Mouse (Mus musculus): ENCODE results near the gene Prrt3. TPM values are rescaled to one million over a fixed set of nuclear protein-coding genes. Genes with fewer than 3 reads are reported as not detected.

Prrt3 gene
- polyA plus RNA-seq, 1 experiment from 2014 or later: 14.2 TPM

- Histone ChIP-seq H3K4me3 (ENCODE audit: low read length) (no peak overlapping the region), H3K27ac (ENCODE audit: low read depth, low read length) (no peak overlapping the region), H3K9me3 (ENCODE audit: control insufficient read depth, low read length) (no peaks in the 10 kb centered on the region), H3K4me2 (ENCODE audit: low read length) (no peak overlapping the region), H3K36me3 (ENCODE audit: control insufficient read depth, insufficient read depth, low read length) (no peaks in the 10 kb centered on the region), H3K9ac (ENCODE audit: low read depth, low read length) (no peak overlapping the region), H3K4me1 (ENCODE audit: control insufficient read depth, insufficient read depth, low read depth, low read length) (peaks cover 23% of the 10 kb centered on the region), H3K27me3 (replicated peaks; ENCODE audit: control insufficient read depth, insufficient read depth, low read length) (no peaks in the 10 kb centered on the region)
- no peak for ATAC-seq
- WGBS: 68% methylated on average over 18 of the region's 18 CpGs
Measured at GRCm38 (mm10) chr6:113480555-113481373, 21.0 kb downstream of the Prrt3 start.

GRCm38 (mm10) chr6:113478906-113479305 is 22.8 kb downstream of the Prrt3 start:
- ATAC-seq: no peak
- 77% methylated on average over 10 of the region's 10 CpGs for WGBS

GRCm38 (mm10) chr6:113477353-113477752 is 24.4 kb downstream of the Prrt3 start:
- Histone ChIP-seq H3K4me1 (ENCODE audit: control insufficient read depth, insufficient read depth, low read depth, low read length) (peaks cover 2% of the 10 kb centered on the region), H3K27ac (ENCODE audit: low read depth, low read length) (no peak overlapping the region), H3K36me3 (ENCODE audit: control insufficient read depth, insufficient read depth, low read length) (no peaks in the 10 kb centered on the region), H3K4me3 (ENCODE audit: low read length) (no peak overlapping the region), H3K9me3 (ENCODE audit: control insufficient read depth, low read length) (no peaks in the 10 kb centered on the region), H3K4me2 (ENCODE audit: low read length) (no peak overlapping the region), H3K9ac (ENCODE audit: low read depth, low read length) (no peak overlapping the region), H3K27me3 (replicated peaks; ENCODE audit: control insufficient read depth, insufficient read depth, low read length) (no peaks in the 10 kb centered on the region)
- ATAC-seq: no peak
- 41% methylated on average over 7 of the region's 7 CpGs for WGBS

More at GRCm38 (mm10) chr6:113478906-113479305, 22.8 kb downstream of the Prrt3 start:
- H3K36me3 ChIP-seq (ENCODE audit: control insufficient read depth, insufficient read depth, low read length): no peaks in the 10 kb centered on the region
- no peaks in the 10 kb centered on the region for H3K9me3 ChIP-seq (ENCODE audit: control insufficient read depth, low read length)
- no peaks in the 10 kb centered on the region for H3K27me3 ChIP-seq (replicated peaks; ENCODE audit: control insufficient read depth, insufficient read depth, low read length)
- H3K4me3 ChIP-seq (ENCODE audit: low read length): no peak overlapping the region
- H3K27ac ChIP-seq (ENCODE audit: low read depth, low read length): no peak overlapping the region
- H3K4me2 ChIP-seq (ENCODE audit: low read length): no peak overlapping the region
- peaks cover 4% of the 10 kb centered on the region for H3K4me1 ChIP-seq (ENCODE audit: control insufficient read depth, insufficient read depth, low read depth, low read length)
- no peak overlapping the region for H3K9ac ChIP-seq (ENCODE audit: low read depth, low read length)

DNA sequence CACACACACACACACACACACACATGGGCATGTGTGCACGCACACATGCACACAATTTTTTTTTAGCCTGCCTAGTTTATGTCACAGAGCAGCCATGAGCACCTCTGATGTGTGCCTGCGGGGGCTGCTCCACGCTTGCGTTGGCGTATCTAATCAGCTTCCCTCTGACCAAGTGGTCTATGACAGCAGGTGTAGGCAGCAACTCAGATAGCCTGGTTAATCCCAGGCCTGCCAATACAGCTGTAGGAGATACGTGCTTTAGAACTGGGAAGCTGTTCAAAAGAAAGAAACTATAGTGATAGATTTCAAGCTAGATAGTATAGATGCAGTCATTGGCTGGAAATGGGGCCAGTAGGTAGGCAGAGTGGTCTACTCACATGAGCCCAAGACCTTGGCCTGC is 28.0 kb downstream of the Prrt3 start:
- Histone ChIP-seq H3K9ac (ENCODE audit: low read depth, low read length) (no peak overlapping the region), H3K4me1 (ENCODE audit: control insufficient read depth, insufficient read depth, low read depth, low read length) (peaks cover 9% of the 10 kb centered on the region; the same call in 1 of the 2 replicates), H3K27ac (ENCODE audit: low read depth, low read length) (no peak overlapping the region), H3K4me2 (ENCODE audit: low read length) (no peak overlapping the region), H3K4me3 (ENCODE audit: low read length) (no peak overlapping the region), H3K27me3 (replicated peaks; ENCODE audit: control insufficient read depth, insufficient read depth, low read length) (peaks cover 16% of the 10 kb centered on the region), H3K9me3 (ENCODE audit: control insufficient read depth, low read length) (no peaks in the 10 kb centered on the region), H3K36me3 (ENCODE audit: control insufficient read depth, insufficient read depth, low read length) (no peaks in the 10 kb centered on the region)
- 82% methylated on average over 6 of the region's 6 CpGs for WGBS
- no peak for ATAC-seq

DNA sequence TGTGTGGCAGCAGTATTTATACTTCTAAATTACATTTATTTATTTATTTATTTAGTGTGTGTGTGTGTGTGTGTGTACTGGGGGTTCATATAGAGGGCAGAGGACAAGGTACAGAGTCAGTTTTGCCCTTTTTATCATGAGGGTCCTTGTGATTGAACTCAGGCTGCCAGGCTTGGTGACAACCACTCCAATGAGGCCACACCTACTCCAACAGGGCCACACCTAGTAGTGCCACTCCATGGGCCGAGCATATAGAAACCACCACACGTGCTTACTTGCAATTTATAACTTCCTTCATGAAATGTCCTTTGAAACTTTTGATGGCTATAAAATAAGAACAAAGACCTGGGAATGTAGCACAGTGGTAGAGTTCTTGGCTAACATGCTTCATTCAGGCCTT is 28.5 kb downstream of the Prrt3 start:
- Histone ChIP-seq H3K4me3 (ENCODE audit: low read length) (no peak overlapping the region), H3K9me3 (ENCODE audit: control insufficient read depth, low read length) (no peaks in the 10 kb centered on the region), H3K9ac (ENCODE audit: low read depth, low read length) (no peak overlapping the region), H3K27me3 (replicated peaks; ENCODE audit: control insufficient read depth, insufficient read depth, low read length) (peaks cover 16% of the 10 kb centered on the region), H3K27ac (ENCODE audit: low read depth, low read length) (no peak overlapping the region), H3K36me3 (ENCODE audit: control insufficient read depth, insufficient read depth, low read length) (no peaks in the 10 kb centered on the region), H3K4me2 (ENCODE audit: low read length) (no peak overlapping the region), H3K4me1 (ENCODE audit: control insufficient read depth, insufficient read depth, low read depth, low read length) (peaks cover 9% of the 10 kb centered on the region; the same call in 1 of the 2 replicates)
- no peak for ATAC-seq
- 79% methylated on average over 2 of the region's 2 CpGs for WGBS

- Histone ChIP-seq H3K9me3 (ENCODE audit: control insufficient read depth, low read length) (no peaks in the 10 kb centered on the region), H3K4me2 (ENCODE audit: low read length) (no peak overlapping the region), H3K27ac (ENCODE audit: low read depth, low read length) (no peak overlapping the region), H3K4me3 (ENCODE audit: low read length) (no peak overlapping the region), H3K4me1 (ENCODE audit: control insufficient read depth, insufficient read depth, low read depth, low read length) (peaks cover 9% of the 10 kb centered on the region; the same call in 1 of the 2 replicates), H3K9ac (ENCODE audit: low read depth, low read length) (no peak overlapping the region), H3K36me3 (ENCODE audit: control insufficient read depth, insufficient read depth, low read length) (no peaks in the 10 kb centered on the region), H3K27me3 (replicated peaks; ENCODE audit: control insufficient read depth, insufficient read depth, low read length) (peaks cover 16% of the 10 kb centered on the region)
- WGBS: 67% methylated on average over 10 of the region's 10 CpGs
- ATAC-seq: no peak
Measured at GRCm38 (mm10) chr6:113472061-113472460, 29.7 kb downstream of the Prrt3 start.

DNA sequence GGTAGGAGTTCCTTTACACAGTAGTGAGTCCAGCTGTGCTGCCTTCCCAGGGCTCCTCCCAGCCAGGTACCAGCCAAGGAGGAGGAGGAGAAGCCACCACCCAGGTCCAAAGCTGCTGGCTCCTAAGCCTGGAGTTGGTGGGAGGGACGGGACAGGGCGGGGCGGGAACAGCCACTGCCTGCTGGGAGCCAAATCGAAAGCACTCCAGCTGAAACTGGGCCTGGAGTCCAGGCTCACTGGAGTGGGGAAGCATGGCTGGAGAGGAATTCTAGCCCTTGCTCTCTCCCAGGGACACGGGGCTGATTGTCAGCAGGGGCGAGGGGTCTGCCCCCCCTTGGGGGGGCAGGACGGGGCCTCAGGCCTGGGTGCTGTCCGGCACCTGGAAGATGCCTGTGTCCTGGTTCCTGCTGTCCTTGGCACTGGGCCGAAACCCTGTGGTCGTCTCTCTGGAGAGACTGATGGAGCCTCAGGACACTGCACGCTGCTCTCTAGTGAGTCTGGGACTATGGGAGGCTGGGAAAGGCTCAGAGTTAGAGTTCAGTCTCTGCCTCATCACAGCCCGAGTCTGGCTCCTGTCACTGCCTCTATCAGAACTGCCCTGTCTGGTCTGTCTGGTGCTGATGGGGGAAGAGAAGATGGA is 30.3 kb downstream of the Prrt3 start, which contains the start of gene Il17rc:
Il17rc (plus strand) TSS at position 131 of the 640 bp plus-strand sequence.
- Histone ChIP-seq H3K4me2 (ENCODE audit: low read length) (peak within 1 kb of the TSS; percentile 28; the same call in 1 of the 2 replicates), H3K9ac (ENCODE audit: low read depth, low read length) (peak within 1 kb of the TSS; percentile 45), H3K36me3 (ENCODE audit: control insufficient read depth, insufficient read depth, low read length) (no peaks in the 10 kb centered on the region), H3K9me3 (ENCODE audit: control insufficient read depth, low read length) (no peaks in the 10 kb centered on the region), H3K27me3 (replicated peaks; ENCODE audit: control insufficient read depth, insufficient read depth, low read length) (peaks cover 16% of the 10 kb centered on the region), H3K4me1 (ENCODE audit: control insufficient read depth, insufficient read depth, low read depth, low read length) (peaks cover 9% of the 10 kb centered on the region; the same call in 1 of the 2 replicates), H3K4me3 (ENCODE audit: low read length) (no peak within 1 kb of the TSS; the same call in 1 of the 2 replicates), H3K27ac (ENCODE audit: low read depth, low read length) (no peak within 1 kb of the TSS)
- 18% methylated on average over 12 of the region's 12 CpGs for WGBS
- 0 out of 2 replicates have a peak, but pooled peaks have one; percentile 17 for ATAC-seq

DNA sequence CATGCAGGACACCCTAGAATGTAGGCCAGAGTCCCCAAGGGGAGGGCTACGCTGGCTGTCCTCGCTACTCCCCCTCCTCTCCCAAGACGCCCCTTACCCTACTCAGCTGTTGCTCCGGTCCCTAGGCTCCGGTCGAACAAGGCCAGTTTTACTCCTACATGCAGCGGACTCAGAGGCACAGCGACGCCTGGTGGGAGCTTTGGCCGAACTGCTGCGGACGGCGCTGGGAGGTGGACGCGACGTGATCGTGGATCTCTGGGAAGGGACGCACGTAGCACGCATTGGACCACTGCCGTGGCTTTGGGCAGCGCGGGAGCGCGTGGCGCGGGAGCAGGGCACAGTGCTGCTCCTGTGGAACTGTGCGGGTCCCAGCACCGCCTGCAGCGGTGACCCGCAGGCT is 32.3 kb downstream of the Prrt3 start:
- Histone ChIP-seq H3K4me2 (ENCODE audit: low read length) (peak overlapping the region; percentile 61), H3K9ac (ENCODE audit: low read depth, low read length) (peak overlapping the region; percentile 45), H3K36me3 (ENCODE audit: control insufficient read depth, insufficient read depth, low read length) (no peaks in the 10 kb centered on the region), H3K4me1 (ENCODE audit: control insufficient read depth, insufficient read depth, low read depth, low read length) (peaks cover 9% of the 10 kb centered on the region; the same call in 1 of the 2 replicates), H3K4me3 (ENCODE audit: low read length) (peak overlapping the region; percentile 38), H3K27ac (ENCODE audit: low read depth, low read length) (no peak overlapping the region), H3K27me3 (replicated peaks; ENCODE audit: control insufficient read depth, insufficient read depth, low read length) (peaks cover 16% of the 10 kb centered on the region), H3K9me3 (ENCODE audit: control insufficient read depth, low read length) (no peaks in the 10 kb centered on the region)
- ATAC-seq: peak; percentile 83
- WGBS: 1% methylated on average over 31 of the region's 31 CpGs

DNA sequence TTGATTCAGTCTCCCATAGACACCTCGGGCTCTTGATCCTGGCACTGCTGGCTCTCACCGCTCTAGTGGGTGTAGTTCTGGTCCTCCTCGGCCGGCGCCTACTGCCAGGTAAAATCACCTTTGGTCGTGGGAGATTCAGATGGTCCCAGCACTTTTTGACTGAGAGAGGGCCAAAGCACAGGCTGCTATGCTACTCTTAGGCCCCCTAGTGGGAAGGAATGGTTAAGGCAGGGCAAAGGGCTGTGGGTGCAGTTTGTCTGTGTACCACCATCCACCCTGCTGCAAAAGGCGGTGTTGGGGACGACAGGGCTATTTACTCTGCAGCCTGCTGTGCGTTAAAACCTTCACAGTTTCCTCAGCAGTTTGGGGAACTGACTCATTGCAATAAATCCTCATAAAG is 32.7 kb downstream of the Prrt3 start:
- Histone ChIP-seq H3K36me3 (ENCODE audit: control insufficient read depth, insufficient read depth, low read length) (no peaks in the 10 kb centered on the region), H3K27ac (ENCODE audit: low read depth, low read length) (no peak overlapping the region), H3K9ac (ENCODE audit: low read depth, low read length) (peak overlapping the region; percentile 45), H3K4me3 (ENCODE audit: low read length) (peak overlapping the region; percentile 38), H3K4me2 (ENCODE audit: low read length) (peak overlapping the region; percentile 61), H3K9me3 (ENCODE audit: control insufficient read depth, low read length) (no peaks in the 10 kb centered on the region), H3K4me1 (ENCODE audit: control insufficient read depth, insufficient read depth, low read depth, low read length) (peaks cover 9% of the 10 kb centered on the region; the same call in 1 of the 2 replicates), H3K27me3 (replicated peaks; ENCODE audit: control insufficient read depth, insufficient read depth, low read length) (peaks cover 16% of the 10 kb centered on the region)
- peak; percentile 65 for ATAC-seq
- 10% methylated on average over 9 of the region's 9 CpGs for WGBS

All from hindbrain, embryonic 16.5 days (tissue).